Mouse (Mus musculus): ENCODE measurements at regions not wholly inside any gene's neighbourhood (a gene's known extent, or its start where the extent isn't known, plus 50 kb on each side); places are given as distances from the start of the nearest gene placed in this dataset.

GRCm38 (mm10) chr7:136710653-136711052, 183.8 kb upstream of the Mgmt start:
- Histone ChIP-seq H3K27ac (replicated peaks) (no peak overlapping the region), H3K36me3 (no peaks in the 10 kb centered on the region), H3K9ac (no peak overlapping the region), H3K4me2 (no peak overlapping the region), H3K27me3 (no peaks in the 10 kb centered on the region), H3K4me3 (no peak overlapping the region), H3K4me1 (replicated peaks) (no peaks in the 10 kb centered on the region), H3K9me3 (no peaks in the 10 kb centered on the region)
- WGBS = 61% methylated on average over 3 of the region's 3 CpGs
- ATAC-seq (ENCODE audit: low read depth) = no peak

GRCm38 (mm10) chr7:136712962-136713640, 181.3 kb upstream of the Mgmt start:
- no peaks in the 10 kb centered on the region for H3K36me3 ChIP-seq
- H3K4me2 ChIP-seq = no peak overlapping the region
- H3K4me3 ChIP-seq = no peak overlapping the region
- no peak for ATAC-seq (ENCODE audit: low read depth)
- no peaks in the 10 kb centered on the region for H3K27me3 ChIP-seq
- no peaks in the 10 kb centered on the region for H3K9me3 ChIP-seq
- no peaks in the 10 kb centered on the region for H3K4me1 ChIP-seq (replicated peaks)
- no peak overlapping the region for H3K9ac ChIP-seq
- 74% methylated on average over 16 of the region's 16 CpGs for WGBS
- no peak overlapping the region for H3K27ac ChIP-seq (replicated peaks)

DNA sequence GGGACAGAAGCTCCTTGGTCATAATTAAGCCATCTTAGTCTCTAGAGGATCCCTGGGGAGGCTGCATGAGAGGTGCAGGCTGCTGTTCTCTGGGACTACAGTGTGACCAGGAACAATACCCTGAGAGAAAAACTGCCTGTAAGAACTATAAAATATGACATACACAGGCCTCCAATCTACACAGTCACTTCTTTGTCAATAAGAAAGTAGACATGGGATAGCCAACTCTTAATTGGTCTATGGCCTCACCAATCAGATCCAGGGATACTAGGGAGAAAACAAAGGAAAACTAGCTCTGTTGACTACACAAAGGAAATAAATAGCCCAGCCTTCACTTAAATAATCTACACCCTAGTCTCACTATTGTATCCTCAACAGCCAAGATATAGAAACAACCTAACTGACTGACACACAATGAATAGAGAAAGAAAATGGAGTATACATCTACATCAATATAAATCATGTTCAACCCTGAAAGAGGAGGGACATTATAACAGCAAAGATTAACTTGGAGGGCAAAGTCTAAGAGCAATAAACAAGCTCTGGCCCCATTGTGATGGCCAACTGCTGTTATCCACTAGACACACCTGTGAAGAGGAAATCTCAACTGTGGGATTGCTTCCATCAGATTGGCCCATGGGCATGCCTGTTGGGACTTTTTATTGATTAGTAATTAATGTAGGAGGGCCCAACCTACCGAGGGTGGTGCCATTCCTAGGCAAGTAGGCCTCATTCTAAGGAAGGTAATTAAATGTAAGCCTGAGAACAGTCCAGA, 166.6 kb upstream of the Mgmt start:
- Histone ChIP-seq H3K4me1 (replicated peaks) (peaks cover 3% of the 10 kb centered on the region), H3K9ac (no peak overlapping the region), H3K27me3 (no peaks in the 10 kb centered on the region), H3K27ac (replicated peaks) (no peak overlapping the region), H3K36me3 (no peaks in the 10 kb centered on the region), H3K9me3 (no peaks in the 10 kb centered on the region), H3K4me2 (no peak overlapping the region), H3K4me3 (no peak overlapping the region)
- WGBS = 46% methylated on average over 1 of the region's 1 CpGs
- no peak for ATAC-seq (ENCODE audit: low read depth)

GRCm38 (mm10) chr7:136742171-136742570, 152.2 kb upstream of the Mgmt start:
- H3K4me1 ChIP-seq (replicated peaks) = peaks cover 14% of the 10 kb centered on the region; the same call in 1 of the 2 replicates
- 90% methylated on average over 2 of the region's 2 CpGs for WGBS
- H3K4me2 ChIP-seq = no peak overlapping the region
- H3K9ac ChIP-seq = no peak overlapping the region
- H3K27me3 ChIP-seq = no peaks in the 10 kb centered on the region
- H3K4me3 ChIP-seq = no peak overlapping the region
- ATAC-seq (ENCODE audit: low read depth) = no peak
- H3K27ac ChIP-seq (replicated peaks) = no peak overlapping the region
- no peaks in the 10 kb centered on the region for H3K36me3 ChIP-seq
- no peaks in the 10 kb centered on the region for H3K9me3 ChIP-seq

DNA sequence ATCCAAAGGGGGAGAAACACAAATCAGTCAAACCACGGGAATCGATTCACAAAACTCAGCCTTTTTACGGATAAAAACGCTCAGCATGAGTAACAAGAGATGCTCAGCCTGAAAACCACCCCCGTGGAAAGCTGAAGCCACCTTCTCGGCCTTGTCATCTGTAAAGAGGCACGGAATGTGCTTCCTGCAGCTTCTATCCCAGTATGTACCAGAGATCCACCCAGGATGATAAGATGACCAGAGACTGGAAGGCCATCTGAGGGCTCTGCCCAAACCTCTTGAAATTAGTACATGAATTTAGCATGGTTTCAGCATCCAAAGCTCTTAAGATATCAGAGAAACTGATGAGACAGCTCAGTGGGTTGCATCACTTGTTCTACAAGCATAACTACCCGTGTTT, 149.0 kb upstream of the Mgmt start:
- no peak overlapping the region for H3K9ac ChIP-seq
- 84% methylated on average over 8 of the region's 8 CpGs for WGBS
- no peaks in the 10 kb centered on the region for H3K9me3 ChIP-seq
- no peak for ATAC-seq (ENCODE audit: low read depth)
- H3K4me1 ChIP-seq (replicated peaks) = no peaks in the 10 kb centered on the region
- H3K36me3 ChIP-seq = no peaks in the 10 kb centered on the region
- no peak overlapping the region for H3K4me3 ChIP-seq
- H3K4me2 ChIP-seq = no peak overlapping the region
- H3K27me3 ChIP-seq = no peaks in the 10 kb centered on the region
- H3K27ac ChIP-seq (replicated peaks) = no peak overlapping the region

DNA sequence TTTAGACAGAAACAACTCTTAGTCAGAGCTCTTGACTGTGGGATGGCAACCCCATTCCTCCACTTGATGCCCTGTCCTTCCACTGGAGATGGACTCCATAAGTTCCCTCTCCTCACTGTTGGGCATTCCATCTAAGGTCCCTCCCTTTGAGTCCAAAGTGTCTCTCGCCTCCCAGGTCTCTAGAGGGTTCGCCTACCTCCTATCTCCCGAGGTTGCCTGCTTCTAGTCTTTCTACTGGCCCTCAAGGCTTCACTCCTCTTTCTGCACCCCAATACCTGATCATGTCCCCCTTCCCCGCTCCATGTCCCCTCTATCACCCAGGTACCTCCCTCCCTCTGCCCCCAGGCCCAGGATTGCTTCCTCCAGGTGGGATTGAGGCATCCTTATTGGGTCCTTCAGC, 142.9 kb upstream of the Mgmt start:
- Histone ChIP-seq H3K9me3 (no peaks in the 10 kb centered on the region), H3K27me3 (no peaks in the 10 kb centered on the region), H3K27ac (replicated peaks) (no peak overlapping the region), H3K4me1 (replicated peaks) (peaks cover 16% of the 10 kb centered on the region), H3K36me3 (no peaks in the 10 kb centered on the region), H3K9ac (no peak overlapping the region), H3K4me3 (no peak overlapping the region), H3K4me2 (no peak overlapping the region)
- whole genome bisulfite sequencing = 88% methylated on average over 4 of the region's 4 CpGs
- no peak for ATAC-seq (ENCODE audit: low read depth)

DNA sequence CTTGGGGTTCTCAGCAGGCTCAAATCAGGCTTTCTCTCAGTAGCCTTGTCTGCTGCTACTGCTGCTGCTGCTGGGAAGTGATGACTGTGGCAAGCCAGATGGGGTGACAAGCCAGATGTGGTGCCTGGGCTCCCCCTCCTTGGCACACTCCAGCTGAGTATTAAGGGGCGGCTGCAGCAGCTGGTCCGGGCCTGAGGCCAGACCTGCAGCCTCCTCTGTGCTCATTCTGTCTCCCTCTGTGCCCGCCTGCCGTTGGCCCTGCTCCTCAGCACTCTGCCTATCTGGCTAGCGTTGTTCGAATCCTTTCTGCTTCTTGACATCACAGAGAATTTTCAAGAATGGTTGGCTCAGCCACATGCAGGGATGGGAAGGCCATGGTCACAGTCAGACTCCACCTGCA, 139.6 kb upstream of the Mgmt start:
- peak overlapping the region; percentile 59 for H3K27ac ChIP-seq (replicated peaks)
- ATAC-seq (ENCODE audit: low read depth) = no peak
- WGBS = 70% methylated on average over 6 of the region's 6 CpGs

DNA sequence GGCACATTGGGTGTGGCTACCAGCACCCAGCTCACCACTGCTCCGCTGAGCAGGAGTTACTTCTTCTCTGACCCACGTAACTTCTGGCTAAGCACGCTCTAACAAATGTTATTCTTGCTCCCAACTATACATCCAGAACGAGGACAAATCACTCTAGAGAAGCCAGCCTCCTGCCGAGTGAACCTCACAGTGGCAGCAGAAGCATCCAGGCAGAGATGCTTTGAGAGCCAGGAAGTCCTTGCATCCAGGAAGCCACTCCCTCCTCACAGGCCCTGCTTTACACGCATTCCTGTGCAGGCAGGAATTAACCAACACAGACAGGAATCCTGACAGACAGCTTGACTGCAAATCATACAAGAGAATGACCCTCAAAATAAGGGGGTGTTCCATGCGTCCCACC, 129.4 kb upstream of the Mgmt start:
- Histone ChIP-seq H3K4me1 (replicated peaks) (peaks cover 18% of the 10 kb centered on the region), H3K4me2 (no peak overlapping the region), H3K36me3 (no peaks in the 10 kb centered on the region), H3K27me3 (no peaks in the 10 kb centered on the region), H3K9ac (no peak overlapping the region), H3K27ac (replicated peaks) (no peak overlapping the region), H3K9me3 (no peaks in the 10 kb centered on the region), H3K4me3 (no peak overlapping the region)
- WGBS = 43% methylated on average over 7 of the region's 7 CpGs
- no peak for ATAC-seq (ENCODE audit: low read depth)

More for the DNA sequence above, 139.6 kb upstream of the Mgmt start:
- Histone ChIP-seq H3K9me3 (no peaks in the 10 kb centered on the region), H3K4me2 (no peak overlapping the region), H3K9ac (no peak overlapping the region), H3K27me3 (no peaks in the 10 kb centered on the region), H3K4me3 (no peak overlapping the region), H3K4me1 (replicated peaks) (peaks cover 24% of the 10 kb centered on the region), H3K36me3 (no peaks in the 10 kb centered on the region)

DNA sequence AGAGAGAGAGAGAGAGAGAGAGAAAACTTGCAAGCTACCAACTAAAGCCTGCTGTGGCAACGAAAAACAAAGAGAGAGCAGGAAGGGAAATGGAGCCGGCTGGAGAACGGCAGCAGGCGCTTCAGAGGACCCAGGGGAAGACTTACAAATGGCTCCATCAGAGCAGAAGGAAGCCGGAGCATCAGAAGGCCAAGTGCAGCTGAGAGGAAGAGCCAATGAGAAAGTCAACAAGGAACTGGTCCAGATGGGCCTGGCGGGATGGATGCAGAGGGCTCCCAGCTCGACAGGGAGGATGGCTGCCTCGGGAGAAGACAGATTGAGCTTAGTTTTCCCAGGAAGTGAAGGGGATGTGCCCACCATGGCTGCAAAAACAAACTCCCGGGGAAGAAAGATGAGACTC, 127.2 kb upstream of the Mgmt start:
- H3K4me3 ChIP-seq = no peak overlapping the region
- H3K27me3 ChIP-seq = no peaks in the 10 kb centered on the region
- WGBS = 34% methylated on average over 9 of the region's 9 CpGs
- H3K4me1 ChIP-seq (replicated peaks) = peaks cover 18% of the 10 kb centered on the region
- H3K9me3 ChIP-seq = no peaks in the 10 kb centered on the region
- ATAC-seq (ENCODE audit: low read depth) = no peak
- no peaks in the 10 kb centered on the region for H3K36me3 ChIP-seq
- H3K27ac ChIP-seq (replicated peaks) = peak overlapping the region; percentile 64
- no peak overlapping the region for H3K9ac ChIP-seq
- H3K4me2 ChIP-seq = no peak overlapping the region

GRCm38 (mm10) chr7:136780708-136781107, 113.7 kb upstream of the Mgmt start:
- 88% methylated on average over 11 of the region's 11 CpGs for whole genome bisulfite sequencing
- no peak overlapping the region for H3K4me3 ChIP-seq
- ATAC-seq (ENCODE audit: low read depth) = no peak

DNA sequence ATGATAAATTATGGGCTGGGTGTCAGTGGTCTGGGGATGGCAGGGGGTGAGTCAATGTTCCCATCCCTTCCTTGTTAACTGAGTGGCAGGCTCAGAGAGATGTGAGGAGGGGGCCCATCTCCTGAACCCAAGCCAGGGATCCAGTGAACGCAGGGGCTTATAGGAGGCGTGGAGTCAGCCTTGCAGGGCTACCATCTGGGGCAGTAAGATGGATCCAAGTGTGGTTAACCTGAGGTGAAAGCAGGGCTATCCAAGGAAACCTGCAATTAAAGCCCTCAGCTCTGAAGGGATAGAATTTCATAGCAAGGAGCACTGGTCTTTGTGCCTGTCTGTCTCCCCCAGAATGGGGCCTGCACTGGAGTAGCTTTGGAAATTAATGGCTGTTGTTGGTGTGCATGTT, 103.3 kb upstream of the Mgmt start:
- Histone ChIP-seq H3K27ac (replicated peaks) (no peak overlapping the region; the same call in 1 of the 2 replicates), H3K4me2 (no peak overlapping the region), H3K27me3 (no peaks in the 10 kb centered on the region), H3K9ac (no peak overlapping the region), H3K4me1 (replicated peaks) (peaks cover 18% of the 10 kb centered on the region), H3K4me3 (no peak overlapping the region), H3K36me3 (no peaks in the 10 kb centered on the region), H3K9me3 (no peaks in the 10 kb centered on the region)
- ATAC-seq (ENCODE audit: low read depth) = no peak
- whole genome bisulfite sequencing = 80% methylated on average over 2 of the region's 2 CpGs

More at GRCm38 (mm10) chr7:136780708-136781107, 113.7 kb upstream of the Mgmt start:
- Histone ChIP-seq H3K36me3 (no peaks in the 10 kb centered on the region), H3K27me3 (no peaks in the 10 kb centered on the region), H3K27ac (replicated peaks) (no peak overlapping the region), H3K9me3 (no peaks in the 10 kb centered on the region), H3K9ac (no peak overlapping the region), H3K4me1 (replicated peaks) (no peaks in the 10 kb centered on the region), H3K4me2 (no peak overlapping the region)

GRCm38 (mm10) chr7:136792131-136792530, 102.3 kb upstream of the Mgmt start:
- ATAC-seq (ENCODE audit: low read depth) = no peak
- Histone ChIP-seq H3K4me1 (replicated peaks) (peaks cover 18% of the 10 kb centered on the region), H3K9me3 (no peaks in the 10 kb centered on the region), H3K9ac (no peak overlapping the region), H3K4me2 (no peak overlapping the region), H3K27me3 (no peaks in the 10 kb centered on the region), H3K36me3 (no peaks in the 10 kb centered on the region), H3K27ac (replicated peaks) (no peak overlapping the region), H3K4me3 (no peak overlapping the region)
- 77% methylated on average over 5 of the region's 5 CpGs for WGBS

GRCm38 (mm10) chr7:136796415-136796814, 98.0 kb upstream of the Mgmt start:
- H3K4me1 ChIP-seq (replicated peaks) = peaks cover 23% of the 10 kb centered on the region
- H3K36me3 ChIP-seq = no peaks in the 10 kb centered on the region
- no peak overlapping the region for H3K4me3 ChIP-seq
- no peak overlapping the region for H3K4me2 ChIP-seq
- H3K27ac ChIP-seq (replicated peaks) = no peak overlapping the region
- ATAC-seq (ENCODE audit: low read depth) = no peak
- H3K9me3 ChIP-seq = no peaks in the 10 kb centered on the region
- H3K27me3 ChIP-seq = no peaks in the 10 kb centered on the region
- no peak overlapping the region for H3K9ac ChIP-seq
